Mouse (Mus musculus) midbrain, postnatal 0 days (tissue): ENCODE measurements at regions not wholly inside any gene's neighbourhood (a gene's known extent, or its start where the extent isn't known, plus 50 kb on each side); places are given as distances from the start of the nearest gene placed in this dataset.

Source experiments
- ATAC-seq: fragments of 200-750 bp; cut with Nextera tagmentation; 2 replicates; pipeline ENCODE4 v1.8.0; 2017; ENCODE audit warnings: moderate number of reproducible peaks, mild to moderate bottlenecking, moderate TSS enrichment, moderate library complexity; ENCODE audit not compliant: low FRiP score
- DNase-seq: peaks from one replicate; pipeline ENCODE4 v3.0.0-alpha.2; 2015; ENCODE audit warnings: low spot score
- H3K27ac ChIP-seq: fragments of 300-500 bp; sonication (generic); 2 replicates; pipeline ENCODE4 v1.5.1; 2014; ENCODE audit warnings: low read depth, mild to moderate bottlenecking, low read length, mixed read lengths
- H3K27me3 ChIP-seq: fragments of 300-500 bp; sonication (generic); 2 replicates; pipeline ENCODE4 v1.6.1; 2014; ENCODE audit warnings: low read length, control low read depth, mixed read lengths; ENCODE audit not compliant: insufficient read depth
- H3K36me3 ChIP-seq: fragments of 300-500 bp; sonication (generic); 2 replicates; pipeline ENCODE4 v1.6.1; 2014; ENCODE audit warnings: low read length, control low read depth, mixed read lengths; ENCODE audit not compliant: insufficient read depth
- H3K4me1 ChIP-seq: fragments of 300-500 bp; sonication (generic); 2 replicates; pipeline ENCODE4 v1.6.1; 2014; ENCODE audit warnings: mild to moderate bottlenecking, control low read depth, antibody characterized with exemption, low read length, mixed read lengths; ENCODE audit not compliant: insufficient read depth
- H3K4me2 ChIP-seq: fragments of 300-500 bp; sonication (generic); 2 replicates; pipeline ENCODE4 v1.6.1; 2014; ENCODE audit warnings: low read depth, mild to moderate bottlenecking, low read length, mixed read lengths; ENCODE audit not compliant: poor library complexity, severe bottlenecking
- H3K4me3 ChIP-seq: fragments of 300-500 bp; sonication (generic); 2 replicates; pipeline ENCODE4 v1.5.1; 2014; ENCODE audit warnings: low read depth, mild to moderate bottlenecking, low read length, moderate library complexity
- H3K9ac ChIP-seq: fragments of 300-500 bp; sonication (generic); replicated peaks from 2 replicates; pipeline ENCODE4 v1.6.1; 2014; ENCODE audit warnings: mild to moderate bottlenecking, low read length, moderate library complexity, mixed read lengths; ENCODE audit not compliant: poor library complexity, severe bottlenecking
- H3K9me3 ChIP-seq: fragments of 300-500 bp; sonication (generic); 2 replicates; pipeline ENCODE4 v1.6.1; 2016; ENCODE audit warnings: low read length, control low read depth
- CTCF ChIP-seq: IDR thresholded peaks from 2 replicates; pipeline ENCODE4 v1.5.1; 2016; ENCODE audit warnings: antibody characterized with exemption, mild to moderate bottlenecking
- WGBS: fragments of 180-500 bp; shearing (Covaris S2); extraction: QIAGEN DNeasy Blood & Tissue Kit; methylation state at CpG from one replicate; pipeline ENCODE4 v1.1.7; 2014; 5-methylcytosine and 5-hydroxymethylcytosine counted together

- no peak overlapping the region for H3K4me3 ChIP-seq
- ATAC-seq (no peak), DNase-seq (no peak)
- TF ChIP-seq CTCF: no peak
- H3K27me3 ChIP-seq: no peaks in the 10 kb centered on the region
- no peak overlapping the region for H3K9ac ChIP-seq
- WGBS: 65% methylated on average over 2 of the region's 2 CpGs
- no peaks in the 10 kb centered on the region for H3K4me1 ChIP-seq
- H3K9me3 ChIP-seq: no peaks in the 10 kb centered on the region
- H3K4me2 ChIP-seq: no peak overlapping the region
- H3K36me3 ChIP-seq: no peaks in the 10 kb centered on the region
- H3K27ac ChIP-seq: no peak overlapping the region
Measured at GRCm38 (mm10) chr4:142803819-142804218, 409.0 kb downstream of the Prdm2 start.

GRCm38 (mm10) chr4:142799291-142799690 is 413.5 kb downstream of the Prdm2 start:
- DNase-seq (peak; percentile 70), ATAC-seq (no peak)
- no peak overlapping the region for H3K27ac ChIP-seq
- no peak for TF ChIP-seq CTCF
- no peaks in the 10 kb centered on the region for H3K9me3 ChIP-seq
- H3K4me3 ChIP-seq: no peak overlapping the region
- WGBS: 42% methylated on average over 5 of the region's 5 CpGs
- H3K4me2 ChIP-seq: no peak overlapping the region
- H3K9ac ChIP-seq: no peak overlapping the region
- no peaks in the 10 kb centered on the region for H3K36me3 ChIP-seq
- H3K4me1 ChIP-seq: no peaks in the 10 kb centered on the region
- no peaks in the 10 kb centered on the region for H3K27me3 ChIP-seq

- no peak overlapping the region for H3K27ac ChIP-seq
- ATAC-seq (no peak), DNase-seq (peak; percentile 24)
- WGBS: 68% methylated on average over 6 of the region's 6 CpGs
- no peaks in the 10 kb centered on the region for H3K9me3 ChIP-seq
- H3K36me3 ChIP-seq: no peaks in the 10 kb centered on the region
- no peak overlapping the region for H3K4me3 ChIP-seq
- H3K4me2 ChIP-seq: no peak overlapping the region
- H3K27me3 ChIP-seq: no peaks in the 10 kb centered on the region
- no peak; the same call in 1 of the 2 replicates for TF ChIP-seq CTCF
- H3K9ac ChIP-seq: no peak overlapping the region
- no peaks in the 10 kb centered on the region for H3K4me1 ChIP-seq
Measured at GRCm38 (mm10) chr4:142798834-142799233, 414.0 kb downstream of the Prdm2 start.

GRCm38 (mm10) chr4:142792606-142792970 is 420.2 kb downstream of the Prdm2 start:
- DNase-seq: no peak
- Histone ChIP-seq H3K27ac (no peak overlapping the region), H3K9me3 (no peaks in the 10 kb centered on the region), H3K4me1 (no peaks in the 10 kb centered on the region), H3K4me2 (no peak overlapping the region), H3K9ac (no peak overlapping the region), H3K36me3 (no peaks in the 10 kb centered on the region), H3K27me3 (no peaks in the 10 kb centered on the region), H3K4me3 (no peak overlapping the region)
- 83% methylated on average over 2 of the region's 2 CpGs for WGBS
- ATAC-seq: no peak
- TF ChIP-seq CTCF: no peak

- Histone ChIP-seq H3K4me2 (no peak overlapping the region), H3K27me3 (no peaks in the 10 kb centered on the region), H3K27ac (no peak overlapping the region), H3K4me3 (no peak overlapping the region), H3K4me1 (no peaks in the 10 kb centered on the region), H3K9me3 (no peaks in the 10 kb centered on the region), H3K36me3 (no peaks in the 10 kb centered on the region), H3K9ac (no peak overlapping the region)
- ATAC-seq (no peak), DNase-seq (no peak)
- no peak for TF ChIP-seq CTCF
- WGBS: 86% methylated on average over 3 of the region's 3 CpGs
Measured at GRCm38 (mm10) chr4:142791823-142792605, 420.8 kb downstream of the Prdm2 start.

GRCm38 (mm10) chr4:142789048-142789447 is 423.7 kb downstream of the Prdm2 start:
- H3K4me1 ChIP-seq: no peaks in the 10 kb centered on the region
- no peaks in the 10 kb centered on the region for H3K9me3 ChIP-seq
- H3K27me3 ChIP-seq: no peaks in the 10 kb centered on the region
- no peak for ATAC-seq
- H3K36me3 ChIP-seq: no peaks in the 10 kb centered on the region
- 88% methylated on average over 7 of the region's 7 CpGs for WGBS
- H3K9ac ChIP-seq: no peak overlapping the region
- H3K4me2 ChIP-seq: no peak overlapping the region
- no peak overlapping the region for H3K4me3 ChIP-seq
- no peak for DNase-seq
- no peak overlapping the region for H3K27ac ChIP-seq
- no peak for TF ChIP-seq CTCF
